Mouse (Mus musculus) limb, embryonic 11.5 days (tissue): ENCODE results near the gene Rgs6. TPM values are rescaled to one million over a fixed set of nuclear protein-coding genes. Genes with fewer than 3 reads are reported as not detected.

Experiments used
- ATAC-seq: fragments of 200-750 bp; cut with Nextera tagmentation; 2 replicates; pipeline ENCODE4 v1.8.0; 2017; ENCODE audit warnings: low read depth; ENCODE audit not compliant: insufficient number of reproducible peaks, low FRiP score, low TSS enrichment
- DNase-seq: peaks from one replicate; pipeline ENCODE4 v3.0.0-alpha.2; 2015; ENCODE audit warnings: low spot score
- H3K27ac ChIP-seq: fragments of 300-500 bp; sonication (generic); replicated peaks from 2 replicates; pipeline ENCODE4 v1.5.1; 2014; ENCODE audit warnings: low read depth, mild to moderate bottlenecking, low read length
- H3K27me3 ChIP-seq: fragments of 300-500 bp; sonication (generic); 2 replicates; pipeline ENCODE4 v1.6.1; 2014; ENCODE audit warnings: mild to moderate bottlenecking, low read length, mixed read lengths; ENCODE audit not compliant: control insufficient read depth, insufficient read depth
- H3K36me3 ChIP-seq: fragments of 300-500 bp; sonication (generic); 2 replicates; pipeline ENCODE4 v1.6.1; 2014; ENCODE audit warnings: mild to moderate bottlenecking, low read length, moderate library complexity, mixed read lengths; ENCODE audit not compliant: control insufficient read depth, insufficient read depth
- H3K4me1 ChIP-seq: fragments of 300-500 bp; sonication (generic); 2 replicates; pipeline ENCODE4 v1.6.1; 2014; ENCODE audit warnings: low read length, mixed read lengths; ENCODE audit not compliant: control insufficient read depth, insufficient read depth
- H3K4me2 ChIP-seq: fragments of 300-500 bp; sonication (generic); 2 replicates; pipeline ENCODE4 v1.6.1; 2014; ENCODE audit warnings: low read depth, mild to moderate bottlenecking, moderate library complexity; ENCODE audit not compliant: severe bottlenecking
- H3K4me3 ChIP-seq: fragments of 300-500 bp; sonication (generic); 2 replicates; pipeline ENCODE4 v1.5.1; 2014; ENCODE audit warnings: low read depth, low read length
- H3K9ac ChIP-seq: fragments of 300-500 bp; sonication (generic); 2 replicates; pipeline ENCODE4 v1.6.1; 2014; ENCODE audit warnings: mild to moderate bottlenecking, low read length
- H3K9me3 ChIP-seq: fragments of 300-500 bp; sonication (generic); 2 replicates; pipeline ENCODE4 v1.6.1; 2016; ENCODE audit warnings: low read length; ENCODE audit not compliant: control insufficient read depth
- WGBS: fragments of 180-500 bp; shearing (Covaris S2); extraction: QIAGEN DNeasy Blood & Tissue Kit; methylation state at CpG from one replicate; pipeline ENCODE4 v1.1.7; 2014; 5-methylcytosine and 5-hydroxymethylcytosine counted together
- polyA plus RNA-seq: library from polyadenylated mRNA; unstranded; fragments of >200 nt; fragmentation: Nextera tagmentation; extraction: Ambion mirVana; gene quantifications from 2 replicates; pipeline ENCODE4 v1.2.1, GENCODE M21; 2014

The Rgs6 gene
- polyA plus RNA-seq, 1 experiment from 2014 or later, result 0.25 TPM

DNA sequence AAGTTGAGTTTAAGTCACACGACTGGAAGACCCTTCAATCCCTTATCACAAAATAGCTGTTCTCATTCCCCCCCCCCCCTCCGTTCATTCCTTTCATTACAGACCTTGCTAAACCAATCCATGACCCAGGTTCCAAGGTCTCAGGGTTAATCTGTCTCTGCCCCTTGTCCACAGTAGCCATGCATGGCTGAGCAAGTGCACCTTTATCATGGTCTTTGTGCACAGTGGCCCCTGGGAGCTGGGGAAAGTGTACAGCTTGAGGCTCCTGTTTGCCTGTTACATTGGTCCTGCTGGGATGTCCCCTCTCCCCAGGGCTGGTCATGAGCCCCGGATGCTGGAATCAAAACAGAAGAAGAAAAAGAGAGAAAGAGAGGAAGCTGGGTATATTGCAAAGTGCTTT lies 522.6 kb downstream of the Rgs6 start:
- no peaks in the 10 kb centered on the region for H3K4me1 ChIP-seq
- H3K4me3 ChIP-seq, result no peak overlapping the region
- DNase-seq (no peak), ATAC-seq (no peak)
- H3K4me2 ChIP-seq, result no peak overlapping the region
- no peak overlapping the region for H3K9ac ChIP-seq
- no peaks in the 10 kb centered on the region for H3K27me3 ChIP-seq
- H3K27ac ChIP-seq, result no peak overlapping the region
- H3K36me3 ChIP-seq, result no peaks in the 10 kb centered on the region
- 82% methylated on average over 3 of the region's 3 CpGs for WGBS
- no peaks in the 10 kb centered on the region for H3K9me3 ChIP-seq

DNA sequence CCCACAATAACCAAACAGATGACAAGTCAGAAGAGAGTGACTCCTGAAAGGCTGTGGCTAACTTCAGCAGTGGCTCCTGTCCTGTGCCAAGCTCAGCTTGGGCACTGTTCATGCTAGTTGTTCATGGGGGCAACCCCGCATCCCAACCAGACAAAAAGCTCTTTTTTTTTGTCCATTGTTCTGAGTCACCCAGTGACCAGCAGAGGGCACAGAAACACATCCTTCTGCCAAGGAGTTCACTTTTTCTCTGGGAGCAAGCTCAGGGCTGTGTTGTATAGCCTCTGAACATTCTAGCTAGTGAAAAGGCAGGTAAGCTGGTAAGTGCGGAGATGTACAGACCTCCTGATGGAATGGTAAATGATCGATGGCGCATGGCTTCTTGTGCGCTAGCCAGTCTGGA lies 524.2 kb downstream of the Rgs6 start:
- no peaks in the 10 kb centered on the region for H3K4me1 ChIP-seq
- H3K9ac ChIP-seq, result no peak overlapping the region
- DNase-seq, result peak; percentile 36
- no peak for ATAC-seq
- no peaks in the 10 kb centered on the region for H3K27me3 ChIP-seq
- no peak overlapping the region for H3K4me3 ChIP-seq
- H3K9me3 ChIP-seq, result no peaks in the 10 kb centered on the region
- WGBS, result 92% methylated on average over 5 of the region's 5 CpGs
- no peaks in the 10 kb centered on the region for H3K36me3 ChIP-seq
- no peak overlapping the region for H3K4me2 ChIP-seq
- H3K27ac ChIP-seq, result no peak overlapping the region

DNA sequence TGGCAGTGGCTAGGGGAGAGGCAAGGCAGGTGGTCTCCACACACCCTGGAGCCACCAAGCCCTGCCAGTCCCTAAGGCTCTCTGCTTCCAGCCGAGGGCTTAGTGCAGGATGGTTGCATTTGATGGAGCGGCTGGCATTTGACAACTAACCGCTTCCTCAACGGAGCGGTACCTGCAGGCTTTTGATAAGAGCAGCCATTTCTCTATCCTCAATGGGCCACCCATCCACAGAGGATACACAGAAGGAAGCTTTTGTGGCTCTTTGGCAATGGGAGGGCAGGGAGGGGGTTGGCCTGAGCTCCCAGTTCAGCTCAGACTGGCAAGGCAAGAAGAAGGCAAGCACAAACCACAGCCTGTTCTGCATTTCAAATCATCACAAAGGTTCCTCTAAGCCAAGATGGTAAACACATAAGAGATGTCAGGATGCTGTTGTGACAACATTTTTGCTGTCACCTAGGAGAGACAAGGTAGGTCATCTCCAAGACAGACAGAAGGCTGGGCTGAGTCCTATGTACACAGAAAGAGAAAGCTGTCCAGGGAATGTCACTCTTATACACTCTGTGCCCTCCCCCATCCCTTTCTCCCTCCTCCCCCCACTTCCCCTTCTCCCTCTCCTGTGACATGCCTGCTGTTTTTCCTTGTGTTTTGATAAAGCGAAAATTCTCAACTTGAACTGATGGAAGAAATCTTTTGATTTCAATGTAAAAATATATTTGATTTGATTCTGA lies 525.0 kb downstream of the Rgs6 start:
- H3K27ac ChIP-seq, result no peak overlapping the region
- WGBS, result 81% methylated on average over 6 of the region's 6 CpGs

DNA sequence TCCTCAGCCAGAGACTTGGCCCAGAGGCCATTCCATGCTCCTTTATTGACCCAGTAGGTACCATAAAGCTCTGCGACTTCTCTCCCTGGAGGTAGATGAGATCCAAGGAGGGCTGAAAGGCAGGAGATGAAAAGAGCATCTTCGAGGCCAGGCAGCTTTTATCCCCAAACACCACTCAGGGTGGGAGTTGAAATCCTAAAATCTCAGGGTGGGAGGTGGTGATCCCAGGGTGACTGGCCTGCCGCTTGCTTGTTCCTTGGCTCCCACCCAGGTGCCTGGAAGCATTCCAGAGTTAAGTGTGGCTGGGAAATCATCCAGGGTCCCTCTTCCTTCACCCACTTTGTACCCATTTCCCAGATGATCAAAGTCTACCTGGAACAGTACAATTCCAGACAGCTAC lies 525.9 kb downstream of the Rgs6 start:
- DNase-seq (no peak), ATAC-seq (no peak)
- 33% methylated on average over 3 of the region's 3 CpGs for WGBS
- Histone ChIP-seq H3K4me3 (no peak overlapping the region), H3K36me3 (no peaks in the 10 kb centered on the region), H3K9me3 (no peaks in the 10 kb centered on the region), H3K27me3 (no peaks in the 10 kb centered on the region), H3K4me2 (no peak overlapping the region), H3K4me1 (no peaks in the 10 kb centered on the region), H3K27ac (no peak overlapping the region), H3K9ac (no peak overlapping the region)

More for the DNA sequence above, 525.0 kb downstream of the Rgs6 start:
- DNase-seq (no peak), ATAC-seq (no peak)
- Histone ChIP-seq H3K9me3 (no peaks in the 10 kb centered on the region), H3K4me3 (no peak overlapping the region), H3K36me3 (no peaks in the 10 kb centered on the region), H3K9ac (no peak overlapping the region), H3K4me1 (no peaks in the 10 kb centered on the region), H3K27me3 (no peaks in the 10 kb centered on the region), H3K4me2 (no peak overlapping the region)

DNA sequence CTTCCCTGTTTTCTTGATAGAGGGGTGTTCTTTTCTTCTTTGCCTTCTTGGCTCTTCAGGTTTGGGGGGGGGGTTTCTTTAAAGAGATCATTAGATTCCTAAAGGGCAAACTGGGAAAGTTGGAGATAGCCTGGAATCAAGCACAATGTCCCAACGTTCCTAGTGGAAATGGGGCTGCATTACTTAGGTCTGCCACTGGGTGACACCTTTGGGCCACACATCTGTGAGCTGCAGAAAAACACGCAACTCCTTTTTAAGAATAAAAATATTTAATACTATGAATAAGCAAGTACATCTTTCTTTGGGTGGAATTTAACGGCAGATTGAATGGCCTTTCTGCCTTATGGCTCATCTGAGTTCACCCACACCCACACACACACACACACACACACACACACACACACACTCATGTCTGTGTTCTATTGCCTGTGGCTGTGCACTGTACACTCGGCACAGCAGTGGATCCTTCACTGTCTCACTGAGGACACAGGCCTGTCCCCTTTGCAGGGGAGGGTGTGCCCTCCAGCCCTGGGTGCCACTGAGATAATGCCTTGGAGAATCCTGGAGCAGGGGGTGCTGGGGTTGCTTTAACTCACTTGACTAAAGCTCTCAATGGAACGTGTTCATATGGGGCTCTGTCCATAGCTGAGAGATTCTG lies 526.4 kb downstream of the Rgs6 start:
- 57% methylated on average over 5 of the region's 5 CpGs for WGBS
- H3K9me3 ChIP-seq, result no peaks in the 10 kb centered on the region
- no peak overlapping the region for H3K4me3 ChIP-seq
- DNase-seq, result peak; percentile 65
- H3K27ac ChIP-seq, result no peak overlapping the region
- no peaks in the 10 kb centered on the region for H3K27me3 ChIP-seq
- no peaks in the 10 kb centered on the region for H3K4me1 ChIP-seq
- H3K36me3 ChIP-seq, result no peaks in the 10 kb centered on the region
- ATAC-seq, result no peak; the same call in 1 of the 2 replicates
- no peak overlapping the region for H3K4me2 ChIP-seq
- no peak overlapping the region for H3K9ac ChIP-seq

DNA sequence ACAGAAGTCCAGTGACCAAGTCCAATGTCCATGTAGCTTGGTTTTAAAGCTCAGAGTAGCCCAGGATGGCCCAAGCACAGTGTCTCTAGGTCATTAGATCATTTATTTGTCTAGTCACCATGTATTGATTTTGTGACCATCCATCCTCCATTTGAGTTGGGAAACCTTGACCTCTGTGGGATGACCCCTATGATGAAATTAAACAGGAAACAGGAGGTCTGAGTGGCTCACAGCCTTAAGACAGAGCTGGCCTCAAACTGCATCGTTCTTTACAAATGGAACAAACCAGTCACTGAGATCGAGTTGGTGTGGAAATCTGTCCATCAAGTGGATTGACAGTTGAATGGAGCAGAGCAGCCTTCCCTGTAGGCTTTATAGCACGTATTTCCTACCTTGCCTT lies 536.0 kb downstream of the Rgs6 start:
- Histone ChIP-seq H3K9ac (no peak overlapping the region), H3K4me2 (no peak overlapping the region), H3K36me3 (no peaks in the 10 kb centered on the region), H3K4me1 (no peaks in the 10 kb centered on the region), H3K27ac (no peak overlapping the region), H3K27me3 (no peaks in the 10 kb centered on the region), H3K9me3 (no peaks in the 10 kb centered on the region), H3K4me3 (no peak overlapping the region)
- no peak for DNase-seq
- 80% methylated on average over 3 of the region's 3 CpGs for WGBS
- no peak for ATAC-seq

DNA sequence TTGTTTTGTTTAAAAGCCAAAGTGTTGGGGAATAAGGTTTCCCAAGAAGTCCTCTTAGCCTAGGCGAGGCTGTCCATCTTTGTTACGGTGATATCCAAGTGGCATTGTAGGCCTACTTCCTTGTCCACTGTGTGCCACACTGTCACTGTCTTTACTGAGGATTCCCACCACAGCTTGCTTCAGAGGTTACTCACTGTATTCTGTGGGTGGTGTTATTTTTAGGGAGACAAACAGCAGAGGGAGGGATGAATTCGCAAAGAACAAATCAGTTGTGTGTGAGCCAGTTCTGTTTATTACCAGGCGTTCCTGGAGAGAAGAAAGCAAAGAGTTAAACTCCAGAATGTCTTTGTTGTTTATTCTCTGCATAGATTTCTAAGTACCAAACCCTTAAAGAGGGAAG lies 537.2 kb downstream of the Rgs6 start:
- DNase-seq (no peak), ATAC-seq (no peak)
- H3K4me2 ChIP-seq, result no peak overlapping the region
- 85% methylated on average over 4 of the region's 4 CpGs for WGBS
- no peaks in the 10 kb centered on the region for H3K9me3 ChIP-seq
- no peaks in the 10 kb centered on the region for H3K27me3 ChIP-seq
- no peak overlapping the region for H3K9ac ChIP-seq
- H3K36me3 ChIP-seq, result no peaks in the 10 kb centered on the region
- H3K4me1 ChIP-seq, result no peaks in the 10 kb centered on the region
- H3K4me3 ChIP-seq, result no peak overlapping the region
- no peak overlapping the region for H3K27ac ChIP-seq

DNA sequence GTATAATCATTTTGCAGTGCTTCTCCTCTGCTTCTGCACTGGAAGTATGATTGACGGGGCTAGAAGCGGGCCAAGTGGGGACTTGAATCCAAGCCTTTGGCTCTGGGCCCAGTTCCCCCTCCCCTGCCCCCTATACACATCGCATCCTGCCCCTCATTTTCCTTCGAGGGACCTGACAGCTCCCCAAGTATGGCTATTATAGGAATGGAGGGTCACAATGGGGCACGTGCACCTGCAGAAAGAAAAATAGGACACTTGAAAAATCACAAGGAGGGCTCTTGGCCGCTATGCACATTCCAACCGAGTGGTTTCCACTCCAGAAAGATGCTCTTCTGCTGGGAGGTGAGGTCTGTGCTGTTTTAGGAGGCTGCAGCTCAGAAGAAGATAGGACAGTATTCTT lies 538.8 kb downstream of the Rgs6 start:
- WGBS, result 86% methylated on average over 7 of the region's 7 CpGs
- Histone ChIP-seq H3K9ac (no peak overlapping the region), H3K27me3 (no peaks in the 10 kb centered on the region), H3K36me3 (no peaks in the 10 kb centered on the region), H3K9me3 (no peaks in the 10 kb centered on the region), H3K27ac (no peak overlapping the region), H3K4me3 (no peak overlapping the region), H3K4me1 (no peaks in the 10 kb centered on the region), H3K4me2 (no peak overlapping the region)
- DNase-seq (no peak), ATAC-seq (no peak)
